Mouse (Mus musculus) embryonic facial prominence, embryonic 13.5 days (tissue): ENCODE data around the gene Itgb6. TPM values are rescaled to one million over a fixed set of nuclear protein-coding genes. Genes with fewer than 3 reads are reported as not detected.
A peak's percentile ranks its signal among the peaks of the same experiment; 100 is the strongest.

Source experiments
- ATAC-seq: fragments of 200-750 bp; cut with Nextera tagmentation; 2 replicates; pipeline ENCODE4 v1.8.0; 2017; ENCODE audit warnings: low read depth; ENCODE audit not compliant: insufficient number of reproducible peaks, insufficient read depth, low FRiP score, low TSS enrichment
- H3K27ac ChIP-seq: fragments of 300-500 bp; sonication (generic); 2 replicates; pipeline ENCODE4 v1.5.1; 2015; ENCODE audit warnings: moderate library complexity, mild to moderate bottlenecking, inconsistent platforms
- H3K27me3 ChIP-seq: fragments of 300-500 bp; sonication (generic); 2 replicates; pipeline ENCODE4 v1.6.1; 2015; ENCODE audit warnings: mild to moderate bottlenecking, inconsistent platforms
- H3K36me3 ChIP-seq: fragments of 300-500 bp; sonication (generic); 2 replicates; pipeline ENCODE4 v1.6.1; 2015; ENCODE audit warnings: mild to moderate bottlenecking, inconsistent platforms
- H3K4me1 ChIP-seq: fragments of 300-500 bp; sonication (generic); 2 replicates; pipeline ENCODE4 v1.6.1; 2015; ENCODE audit warnings: inconsistent platforms
- H3K4me2 ChIP-seq: fragments of 300-500 bp; sonication (generic); 2 replicates; pipeline ENCODE4 v1.6.1; 2015; ENCODE audit warnings: moderate library complexity, mild to moderate bottlenecking, inconsistent platforms
- H3K4me3 ChIP-seq: fragments of 300-500 bp; sonication (generic); 2 replicates; pipeline ENCODE4 v1.5.1; 2015; ENCODE audit warnings: mild to moderate bottlenecking, inconsistent platforms
- H3K9ac ChIP-seq: fragments of 300-500 bp; sonication (generic); 2 replicates; pipeline ENCODE4 v1.6.1; 2015; ENCODE audit warnings: mild to moderate bottlenecking, inconsistent platforms
- H3K9me3 ChIP-seq: fragments of 300-500 bp; sonication (generic); 2 replicates; pipeline ENCODE4 v1.6.1; 2016; ENCODE audit warnings: inconsistent platforms
- WGBS: fragments of 180-500 bp; shearing (Covaris S2); methylation state at CpG from one replicate; pipeline ENCODE4 v1.1.7; 2015; ENCODE audit warnings: mixed read lengths; 5-methylcytosine and 5-hydroxymethylcytosine counted together
- polyA plus RNA-seq: library from polyadenylated mRNA; unstranded; fragments of >200 nt; fragmentation: Nextera tagmentation; extraction: Ambion mirVana; gene quantifications from 2 replicates; pipeline ENCODE4 v1.2.1, GENCODE M21; 2015

Gene Itgb6
- polyA plus RNA-seq, 1 experiment from 2014 or later, result 2.1 TPM

- Histone ChIP-seq H3K4me2 (peak overlapping the region; percentile 33), H3K27me3 (no peaks in the 10 kb centered on the region; the same call in 1 of the 2 replicates), H3K36me3 (no peaks in the 10 kb centered on the region), H3K9ac (no peak overlapping the region), H3K4me3 (peak overlapping the region; percentile 5; the same call in 1 of the 2 replicates), H3K4me1 (no peaks in the 10 kb centered on the region), H3K9me3 (no peaks in the 10 kb centered on the region), H3K27ac (peak overlapping the region; percentile 23; the same call in 1 of the 2 replicates)
- WGBS, result 34% methylated on average over 17 of the region's 17 CpGs
- ATAC-seq, result no peak
These were observed 49.2 kb downstream of the Itgb6 start for GRCm38 (mm10) chr2:60672973-60673954.

- no peaks in the 10 kb centered on the region for H3K36me3 ChIP-seq
- H3K4me1 ChIP-seq, result no peaks in the 10 kb centered on the region
- no peak for ATAC-seq
- no peak overlapping the region for H3K4me3 ChIP-seq
- H3K9me3 ChIP-seq, result no peaks in the 10 kb centered on the region
- H3K4me2 ChIP-seq, result no peak overlapping the region
- H3K27ac ChIP-seq, result no peak overlapping the region
- WGBS, result 88% methylated on average over 1 of the region's 1 CpGs
- H3K9ac ChIP-seq, result no peak overlapping the region
- no peaks in the 10 kb centered on the region; the same call in 1 of the 2 replicates for H3K27me3 ChIP-seq
These were observed 51.2 kb downstream of the Itgb6 start for GRCm38 (mm10) chr2:60671215-60671614.

GRCm38 (mm10) chr2:60663071-60663470 lies 59.4 kb downstream of the Itgb6 start:
- H3K4me2 ChIP-seq, result no peak overlapping the region
- H3K27ac ChIP-seq, result no peak overlapping the region
- no peaks in the 10 kb centered on the region for H3K9me3 ChIP-seq
- no peaks in the 10 kb centered on the region for H3K36me3 ChIP-seq
- no peak overlapping the region for H3K9ac ChIP-seq
- ATAC-seq, result no peak
- no peaks in the 10 kb centered on the region for H3K27me3 ChIP-seq
- no peaks in the 10 kb centered on the region for H3K4me1 ChIP-seq
- no peak overlapping the region for H3K4me3 ChIP-seq
- WGBS, result 74% methylated on average over 1 of the region's 1 CpGs

- no peak overlapping the region for H3K4me3 ChIP-seq
- H3K27me3 ChIP-seq, result no peaks in the 10 kb centered on the region
- ATAC-seq, result no peak
- no peak overlapping the region for H3K4me2 ChIP-seq
- 92% methylated on average over 4 of the region's 4 CpGs for WGBS
- no peaks in the 10 kb centered on the region for H3K9me3 ChIP-seq
- no peak overlapping the region for H3K27ac ChIP-seq
- H3K4me1 ChIP-seq, result no peaks in the 10 kb centered on the region
- no peaks in the 10 kb centered on the region for H3K36me3 ChIP-seq
- H3K9ac ChIP-seq, result no peak overlapping the region
These were observed 62.5 kb downstream of the Itgb6 start for GRCm38 (mm10) chr2:60659993-60660392.

GRCm38 (mm10) chr2:60658992-60659391 lies 63.5 kb downstream of the Itgb6 start:
- no peak for ATAC-seq
- Histone ChIP-seq H3K36me3 (no peaks in the 10 kb centered on the region), H3K4me3 (no peak overlapping the region), H3K27ac (no peak overlapping the region), H3K4me2 (no peak overlapping the region), H3K9ac (no peak overlapping the region), H3K4me1 (no peaks in the 10 kb centered on the region), H3K9me3 (no peaks in the 10 kb centered on the region), H3K27me3 (no peaks in the 10 kb centered on the region)
- WGBS, result 68% methylated on average over 3 of the region's 3 CpGs

GRCm38 (mm10) chr2:60654828-60655227 lies 67.6 kb downstream of the Itgb6 start:
- no peaks in the 10 kb centered on the region for H3K9me3 ChIP-seq
- H3K4me2 ChIP-seq, result no peak overlapping the region
- no peaks in the 10 kb centered on the region for H3K4me1 ChIP-seq
- ATAC-seq, result no peak
- no peak overlapping the region for H3K4me3 ChIP-seq
- H3K27me3 ChIP-seq, result no peaks in the 10 kb centered on the region
- H3K9ac ChIP-seq, result no peak overlapping the region
- 88% methylated on average over 4 of the region's 4 CpGs for WGBS
- no peaks in the 10 kb centered on the region for H3K36me3 ChIP-seq
- H3K27ac ChIP-seq, result no peak overlapping the region

GRCm38 (mm10) chr2:60650155-60650554 lies 72.3 kb downstream of the Itgb6 start:
- H3K9ac ChIP-seq, result no peak overlapping the region
- no peaks in the 10 kb centered on the region for H3K36me3 ChIP-seq
- no peak overlapping the region for H3K4me2 ChIP-seq
- ATAC-seq, result no peak
- H3K27me3 ChIP-seq, result no peaks in the 10 kb centered on the region
- 90% methylated on average over 5 of the region's 5 CpGs for WGBS
- no peaks in the 10 kb centered on the region for H3K9me3 ChIP-seq
- H3K4me3 ChIP-seq, result no peak overlapping the region
- no peak overlapping the region for H3K27ac ChIP-seq
- no peaks in the 10 kb centered on the region for H3K4me1 ChIP-seq

GRCm38 (mm10) chr2:60647650-60648049 lies 74.8 kb downstream of the Itgb6 start:
- WGBS, result 70% methylated on average over 5 of the region's 5 CpGs
- ATAC-seq, result no peak
- H3K4me2 ChIP-seq, result no peak overlapping the region

GRCm38 (mm10) chr2:60646583-60646982 lies 75.9 kb downstream of the Itgb6 start:
- 79% methylated on average over 6 of the region's 6 CpGs for WGBS
- Histone ChIP-seq H3K9me3 (no peaks in the 10 kb centered on the region), H3K9ac (no peak overlapping the region), H3K36me3 (no peaks in the 10 kb centered on the region), H3K27me3 (no peaks in the 10 kb centered on the region), H3K4me2 (no peak overlapping the region), H3K4me1 (no peaks in the 10 kb centered on the region), H3K27ac (no peak overlapping the region), H3K4me3 (no peak overlapping the region)
- no peak for ATAC-seq

More at GRCm38 (mm10) chr2:60647650-60648049, 74.8 kb downstream of the Itgb6 start:
- Histone ChIP-seq H3K9me3 (no peaks in the 10 kb centered on the region), H3K36me3 (no peaks in the 10 kb centered on the region), H3K4me1 (no peaks in the 10 kb centered on the region), H3K27ac (no peak overlapping the region), H3K9ac (no peak overlapping the region), H3K27me3 (no peaks in the 10 kb centered on the region), H3K4me3 (no peak overlapping the region)

GRCm38 (mm10) chr2:60643406-60643805 lies 79.0 kb downstream of the Itgb6 start:
- H3K4me2 ChIP-seq, result no peak overlapping the region
- no peaks in the 10 kb centered on the region for H3K36me3 ChIP-seq
- H3K9ac ChIP-seq, result no peak overlapping the region
- no peak overlapping the region for H3K4me3 ChIP-seq
- WGBS, result 79% methylated on average over 3 of the region's 3 CpGs
- ATAC-seq, result no peak
- no peak overlapping the region for H3K27ac ChIP-seq
- no peaks in the 10 kb centered on the region for H3K9me3 ChIP-seq
- H3K4me1 ChIP-seq, result no peaks in the 10 kb centered on the region
- no peaks in the 10 kb centered on the region for H3K27me3 ChIP-seq

GRCm38 (mm10) chr2:60642606-60643005 lies 79.8 kb downstream of the Itgb6 start:
- H3K4me3 ChIP-seq, result no peak overlapping the region
- no peak for ATAC-seq
- H3K4me1 ChIP-seq, result no peaks in the 10 kb centered on the region
- no peak overlapping the region for H3K4me2 ChIP-seq
- 87% methylated on average over 7 of the region's 7 CpGs for WGBS
- no peak overlapping the region for H3K9ac ChIP-seq
- no peaks in the 10 kb centered on the region for H3K27me3 ChIP-seq
- H3K36me3 ChIP-seq, result no peaks in the 10 kb centered on the region
- H3K9me3 ChIP-seq, result no peaks in the 10 kb centered on the region
- H3K27ac ChIP-seq, result no peak overlapping the region

GRCm38 (mm10) chr2:60640342-60640672 lies 82.1 kb downstream of the Itgb6 start:
- Histone ChIP-seq H3K27ac (no peak overlapping the region), H3K36me3 (no peaks in the 10 kb centered on the region), H3K27me3 (no peaks in the 10 kb centered on the region), H3K4me2 (no peak overlapping the region), H3K4me3 (no peak overlapping the region), H3K9ac (no peak overlapping the region), H3K9me3 (no peaks in the 10 kb centered on the region), H3K4me1 (no peaks in the 10 kb centered on the region)
- WGBS, result 46% methylated on average over 7 of the region's 7 CpGs
- ATAC-seq, result no peak
